Mouse (Mus musculus) limb, embryonic 11.5 days (tissue): ENCODE measurements around the gene Ccdc8. TPM values are rescaled to one million over a fixed set of nuclear protein-coding genes. Genes with fewer than 3 reads are reported as not detected.
A peak's percentile ranks its signal among the peaks of the same experiment; 100 is the strongest.
"Not testable (repeated sequence)": the region's sequence is repeated elsewhere in the genome, so short reads cannot be mapped to it uniquely, and the experiment has no call there.

Source experiments
- ATAC-seq: fragments of 200-750 bp; cut with Nextera tagmentation; 2 replicates; pipeline ENCODE4 v1.8.0; 2017; ENCODE audit warnings: low read depth; ENCODE audit not compliant: insufficient number of reproducible peaks, low FRiP score, low TSS enrichment
- DNase-seq: peaks from one replicate; pipeline ENCODE4 v3.0.0-alpha.2; 2015; ENCODE audit warnings: low spot score
- H3K27ac ChIP-seq: fragments of 300-500 bp; sonication (generic); replicated peaks from 2 replicates; pipeline ENCODE4 v1.5.1; 2014; ENCODE audit warnings: low read depth, mild to moderate bottlenecking, low read length
- H3K27me3 ChIP-seq: fragments of 300-500 bp; sonication (generic); 2 replicates; pipeline ENCODE4 v1.6.1; 2014; ENCODE audit warnings: mild to moderate bottlenecking, low read length, mixed read lengths; ENCODE audit not compliant: control insufficient read depth, insufficient read depth
- H3K36me3 ChIP-seq: fragments of 300-500 bp; sonication (generic); 2 replicates; pipeline ENCODE4 v1.6.1; 2014; ENCODE audit warnings: mild to moderate bottlenecking, low read length, moderate library complexity, mixed read lengths; ENCODE audit not compliant: control insufficient read depth, insufficient read depth
- H3K4me1 ChIP-seq: fragments of 300-500 bp; sonication (generic); 2 replicates; pipeline ENCODE4 v1.6.1; 2014; ENCODE audit warnings: low read length, mixed read lengths; ENCODE audit not compliant: control insufficient read depth, insufficient read depth
- H3K4me2 ChIP-seq: fragments of 300-500 bp; sonication (generic); 2 replicates; pipeline ENCODE4 v1.6.1; 2014; ENCODE audit warnings: low read depth, mild to moderate bottlenecking, moderate library complexity; ENCODE audit not compliant: severe bottlenecking
- H3K4me3 ChIP-seq: fragments of 300-500 bp; sonication (generic); 2 replicates; pipeline ENCODE4 v1.5.1; 2014; ENCODE audit warnings: low read depth, low read length
- H3K9ac ChIP-seq: fragments of 300-500 bp; sonication (generic); 2 replicates; pipeline ENCODE4 v1.6.1; 2014; ENCODE audit warnings: mild to moderate bottlenecking, low read length
- H3K9me3 ChIP-seq: fragments of 300-500 bp; sonication (generic); 2 replicates; pipeline ENCODE4 v1.6.1; 2016; ENCODE audit warnings: low read length; ENCODE audit not compliant: control insufficient read depth
- WGBS: fragments of 180-500 bp; shearing (Covaris S2); extraction: QIAGEN DNeasy Blood & Tissue Kit; methylation state at CpG from one replicate; pipeline ENCODE4 v1.1.7; 2014; 5-methylcytosine and 5-hydroxymethylcytosine counted together
- polyA plus RNA-seq: library from polyadenylated mRNA; unstranded; fragments of >200 nt; fragmentation: Nextera tagmentation; extraction: Ambion mirVana; gene quantifications from 2 replicates; pipeline ENCODE4 v1.2.1, GENCODE M21; 2014

Ccdc8 gene
- polyA plus RNA-seq, 1 experiment from 2014 or later: 26.4 TPM

DNA sequence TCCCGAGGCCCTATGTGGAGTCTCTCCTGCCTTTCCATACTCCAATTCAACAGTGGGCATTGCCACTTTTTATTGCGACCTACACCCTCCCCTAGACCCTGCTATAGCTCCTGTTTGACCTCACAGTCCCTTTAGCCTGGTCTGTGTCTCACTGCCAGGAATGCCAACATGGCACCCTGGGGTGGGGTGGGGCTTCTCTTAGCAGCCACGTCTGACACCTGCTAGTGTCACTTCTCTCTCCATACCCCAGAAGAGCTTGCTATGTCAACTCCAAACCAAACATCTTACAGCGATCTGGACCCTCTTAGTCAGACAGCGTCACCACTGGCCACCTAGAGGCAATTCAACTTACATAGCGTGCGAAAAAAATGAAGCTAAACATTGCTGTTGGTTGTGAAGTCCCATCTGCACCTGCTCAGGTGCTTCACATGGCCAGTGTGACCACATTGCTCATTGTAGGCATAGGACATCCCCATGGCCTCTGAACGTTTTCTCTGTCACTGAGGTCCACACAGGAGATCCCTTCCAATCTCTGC lies 43.5 kb upstream of the Ccdc8 start:
- H3K4me2 ChIP-seq: no peak overlapping the region
- no peaks in the 10 kb centered on the region for H3K9me3 ChIP-seq
- no peak overlapping the region for H3K27ac ChIP-seq
- H3K4me1 ChIP-seq: peaks cover 33% of the 10 kb centered on the region
- no peaks in the 10 kb centered on the region for H3K36me3 ChIP-seq
- no peak for DNase-seq
- no peak for ATAC-seq
- no peak overlapping the region for H3K4me3 ChIP-seq
- H3K9ac ChIP-seq: no peak overlapping the region
- peaks cover 50% of the 10 kb centered on the region for H3K27me3 ChIP-seq
- 49% methylated on average over 8 of the region's 8 CpGs for WGBS

DNA sequence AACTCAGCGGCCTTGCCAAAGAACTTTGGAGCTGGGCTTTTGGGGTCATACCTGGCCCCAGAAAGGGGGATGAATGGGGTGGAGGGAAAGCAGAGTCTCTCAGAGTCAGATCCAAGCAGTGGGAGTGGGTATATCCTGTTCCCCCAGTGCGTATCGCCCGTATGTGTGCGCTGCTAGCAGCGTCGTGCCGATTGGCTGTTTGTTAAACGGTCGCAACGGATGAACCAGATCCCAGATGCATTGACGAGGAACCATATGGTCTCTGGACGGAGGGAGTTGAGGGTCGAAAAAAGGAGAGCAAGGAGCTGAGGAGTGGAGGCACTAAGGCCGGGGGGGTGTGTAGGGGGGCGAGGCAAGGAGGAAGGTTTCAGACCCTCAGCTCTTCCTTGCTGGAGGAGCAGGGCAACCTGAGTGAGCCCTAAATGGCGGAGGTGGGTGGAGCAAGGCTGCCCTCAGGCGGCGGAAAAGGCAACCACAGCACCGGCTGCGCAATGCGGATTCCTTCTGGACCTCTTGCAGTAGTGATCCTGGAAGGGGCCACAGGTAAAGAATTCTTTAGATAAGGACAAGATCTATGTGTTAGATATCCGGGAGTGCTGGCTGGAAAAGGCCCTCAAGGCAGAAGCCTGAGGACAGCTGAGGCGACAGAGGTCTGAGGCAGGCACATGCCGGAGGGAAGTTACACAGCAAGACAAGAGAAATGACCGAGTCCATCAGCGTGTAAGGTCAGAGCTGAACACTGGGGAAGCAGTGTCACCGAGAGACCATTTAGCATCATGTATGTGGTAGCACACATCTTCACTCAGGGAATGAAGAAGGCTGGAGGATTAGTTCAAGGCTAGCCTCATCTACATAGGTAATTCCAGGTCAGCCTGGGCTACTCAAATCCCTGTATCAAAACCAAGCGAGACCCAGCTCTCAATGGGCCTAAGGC lies 42.3 kb upstream of the Ccdc8 start:
- peaks cover 27% of the 10 kb centered on the region for H3K4me1 ChIP-seq
- H3K4me2 ChIP-seq: peak overlapping the region; percentile 51
- H3K27ac ChIP-seq: no peak overlapping the region
- 12% methylated on average over 29 of the region's 29 CpGs for WGBS
- peak overlapping the region; percentile 31; the same call in 1 of the 2 replicates for H3K9ac ChIP-seq
- H3K4me3 ChIP-seq: peak overlapping the region; percentile 14; the same call in 1 of the 2 replicates
- DNase-seq (peak; percentile 91), ATAC-seq (peak; percentile 57)
- H3K27me3 ChIP-seq: peaks cover 46% of the 10 kb centered on the region
- no peaks in the 10 kb centered on the region for H3K36me3 ChIP-seq
- no peaks in the 10 kb centered on the region for H3K9me3 ChIP-seq

DNA sequence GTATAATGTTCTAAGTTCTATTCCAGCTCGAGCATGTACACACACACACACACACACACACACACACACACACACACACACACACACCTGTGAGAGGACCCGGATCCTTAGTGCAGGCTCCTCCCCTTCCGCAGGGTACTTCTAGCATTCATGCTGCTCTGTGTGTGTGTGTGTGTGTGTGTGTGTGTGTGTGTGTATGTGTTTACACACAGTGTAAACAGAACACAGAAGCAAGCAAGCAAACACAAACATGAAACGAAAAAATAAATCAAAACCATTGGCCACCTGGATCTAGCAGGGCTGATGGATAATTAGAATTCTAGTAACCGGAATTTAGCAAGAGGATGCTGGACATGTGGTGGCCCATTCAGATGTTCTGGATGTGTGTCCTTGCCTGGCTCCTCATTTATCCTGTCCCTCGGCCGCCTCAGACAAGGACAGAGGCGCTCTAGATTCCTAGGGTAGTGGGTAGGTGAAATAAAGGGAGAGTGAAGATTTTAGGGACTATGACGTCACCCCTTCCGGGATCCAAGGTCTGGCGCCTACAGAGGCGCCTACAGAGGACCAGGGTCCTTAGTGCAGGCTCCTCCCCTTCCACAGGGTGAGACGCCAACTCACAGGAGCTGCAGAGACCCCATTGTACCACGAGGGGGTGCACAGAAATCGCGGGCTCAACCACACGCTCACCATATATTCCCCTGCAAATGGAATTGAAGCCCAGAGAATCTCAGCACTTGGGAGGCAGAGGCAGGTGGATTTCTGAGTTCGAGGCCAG lies 41.5 kb upstream of the Ccdc8 start:
- H3K9me3 ChIP-seq: no peaks in the 10 kb centered on the region
- H3K36me3 ChIP-seq: no peaks in the 10 kb centered on the region
- no peak overlapping the region for H3K27ac ChIP-seq
- 27% methylated on average over 18 of the region's 18 CpGs for WGBS
- no peak overlapping the region for H3K4me3 ChIP-seq
- H3K4me1 ChIP-seq: peaks cover 23% of the 10 kb centered on the region
- H3K4me2 ChIP-seq: no peak overlapping the region
- peaks cover 38% of the 10 kb centered on the region for H3K27me3 ChIP-seq
- ATAC-seq (peak; percentile 70), DNase-seq (peak; percentile 91)
- H3K9ac ChIP-seq: no peak overlapping the region

DNA sequence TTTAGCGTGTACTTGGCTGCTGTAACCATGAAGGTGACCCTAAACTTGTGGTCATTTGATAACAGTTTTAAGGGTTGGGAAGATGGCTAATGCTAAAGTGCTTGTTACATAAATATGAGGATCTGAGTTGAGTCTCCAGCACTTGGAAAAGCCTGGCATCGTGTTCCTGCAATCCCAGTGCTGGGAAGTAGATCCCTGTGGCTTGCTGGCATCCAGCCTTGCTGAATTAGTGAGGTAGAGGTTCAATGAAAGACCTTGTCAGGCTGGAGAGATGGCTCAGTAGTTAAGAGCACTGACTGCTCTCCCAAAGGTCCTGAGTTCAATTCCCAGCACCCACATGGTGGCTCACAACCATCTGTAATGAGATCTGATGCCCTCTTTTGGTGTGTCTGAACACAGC lies 38.7 kb upstream of the Ccdc8 start:
- H3K27me3 ChIP-seq: peaks cover 10% of the 10 kb centered on the region
- not testable (repeated sequence) for ATAC-seq, H3K36me3 ChIP-seq, H3K27ac ChIP-seq, H3K4me1 ChIP-seq, H3K9me3 ChIP-seq, H3K9ac ChIP-seq, DNase-seq, H3K4me2 ChIP-seq, H3K4me3 ChIP-seq
- 59% methylated on average over 2 of the region's 2 CpGs for WGBS

DNA sequence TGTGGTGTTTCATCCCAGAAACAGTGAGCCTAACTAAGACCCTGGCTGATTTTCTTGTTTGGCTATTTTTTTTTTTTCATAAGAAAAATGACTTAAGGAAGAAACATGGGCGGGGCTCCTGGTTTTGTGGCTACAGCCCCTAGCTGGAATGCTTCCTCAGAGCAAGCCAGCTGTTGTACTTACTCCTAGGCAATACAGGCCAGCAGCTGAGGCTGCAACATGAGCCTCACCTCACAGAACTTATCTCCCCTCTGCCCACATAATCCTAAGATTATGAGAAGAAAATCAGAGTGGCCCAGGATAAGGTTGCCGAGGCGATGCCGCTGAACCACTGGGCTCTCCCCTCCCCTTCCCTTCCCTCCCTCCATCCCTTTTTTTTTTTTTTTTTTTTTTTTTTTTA lies 36.8 kb upstream of the Ccdc8 start:
- Histone ChIP-seq H3K27me3 (no peaks in the 10 kb centered on the region), H3K36me3 (no peaks in the 10 kb centered on the region), H3K27ac (no peak overlapping the region), H3K4me2 (no peak overlapping the region), H3K4me3 (no peak overlapping the region), H3K4me1 (peaks cover 5% of the 10 kb centered on the region), H3K9me3 (no peaks in the 10 kb centered on the region), H3K9ac (no peak overlapping the region)
- no peak for DNase-seq
- no peak for ATAC-seq
- 89% methylated on average over 4 of the region's 4 CpGs for WGBS

DNA sequence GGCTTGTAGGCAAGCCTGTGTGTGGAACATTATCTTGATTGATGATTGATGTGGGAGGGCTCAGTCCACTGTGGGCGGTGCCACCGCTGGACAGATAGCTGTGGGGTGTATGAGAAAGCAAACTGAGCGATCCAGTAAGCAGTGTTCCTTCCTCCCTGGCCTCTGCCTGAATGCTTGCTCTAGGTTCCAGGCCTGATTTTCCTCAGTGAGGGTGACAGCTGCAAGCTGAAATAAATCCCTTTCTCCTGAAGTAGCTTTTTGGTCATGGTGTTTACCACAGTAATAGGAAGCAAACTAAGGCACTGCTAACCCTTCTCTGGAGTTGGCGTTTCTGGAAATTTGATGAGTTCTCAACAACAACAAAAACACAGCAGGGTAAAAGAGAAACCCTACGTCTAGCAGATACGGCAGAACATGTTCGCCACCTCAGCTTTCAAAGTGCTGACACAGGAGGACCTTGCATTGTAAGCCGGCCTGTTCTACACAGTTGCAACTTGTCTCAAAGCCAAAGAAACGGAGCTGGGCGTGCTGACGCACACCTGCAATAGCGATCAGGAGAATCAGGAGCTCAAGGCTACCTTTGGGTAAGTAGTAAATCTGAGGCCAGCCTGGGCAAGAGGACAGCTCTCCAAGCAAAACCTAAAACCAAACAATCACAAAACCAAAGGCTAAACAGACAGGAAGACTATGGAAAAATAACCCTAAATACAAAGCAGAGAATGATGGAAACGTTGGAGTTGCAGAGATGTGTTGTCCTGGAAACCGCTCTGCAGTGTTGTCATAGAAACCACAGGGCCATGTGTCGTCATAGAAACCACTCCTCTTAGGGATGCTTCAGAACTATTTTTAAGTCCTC lies 35.9 kb upstream of the Ccdc8 start:
- no peaks in the 10 kb centered on the region for H3K9me3 ChIP-seq
- no peak overlapping the region for H3K9ac ChIP-seq
- H3K4me1 ChIP-seq: peaks cover 5% of the 10 kb centered on the region
- ATAC-seq: no peak
- H3K27ac ChIP-seq: no peak overlapping the region
- no peaks in the 10 kb centered on the region for H3K27me3 ChIP-seq
- 71% methylated on average over 15 of the region's 15 CpGs for WGBS
- no peak for DNase-seq
- no peaks in the 10 kb centered on the region for H3K36me3 ChIP-seq
- no peak overlapping the region for H3K4me3 ChIP-seq
- no peak overlapping the region for H3K4me2 ChIP-seq

DNA sequence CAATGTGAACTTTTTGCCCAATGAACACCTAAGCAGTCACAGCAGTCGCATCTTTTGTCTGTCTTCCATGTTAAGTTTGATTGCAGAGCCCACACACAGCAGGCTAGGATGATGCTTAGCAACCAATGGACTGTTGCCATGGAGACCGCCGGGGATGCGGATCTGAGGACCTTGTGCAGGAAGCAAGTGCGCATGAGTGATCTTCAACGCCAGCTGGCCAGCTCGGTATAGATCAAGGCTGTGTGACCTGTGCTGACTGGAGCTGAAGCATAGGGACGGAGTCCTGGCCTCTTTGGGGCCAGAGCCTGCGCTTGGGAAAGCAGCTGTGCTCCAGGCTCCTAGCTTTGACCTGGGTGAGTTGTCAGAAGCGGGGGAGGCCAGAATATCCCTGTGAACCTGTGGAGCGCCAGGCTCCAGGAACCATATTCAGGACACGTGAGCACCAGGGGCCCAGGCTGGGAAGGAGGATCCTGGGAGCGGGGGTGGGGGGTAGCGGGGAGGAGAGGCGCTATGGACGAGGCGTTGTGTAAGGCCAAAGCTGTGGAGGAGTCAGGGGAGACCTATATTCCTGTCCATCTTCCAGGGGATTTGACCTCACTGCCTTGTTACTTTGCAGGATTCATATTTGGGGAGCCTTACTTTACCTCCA lies 32.8 kb upstream of the Ccdc8 start, which contains the start of gene Pnmal1:
TSS of gene Pnmal1 (plus strand) at position 141 of the 649 bp plus-strand sequence.
- Histone ChIP-seq H3K27ac (no peak within 1 kb of the TSS), H3K9me3 (no peaks in the 10 kb centered on the region), H3K4me3 (no peak within 1 kb of the TSS), H3K27me3 (no peaks in the 10 kb centered on the region), H3K4me2 (peak within 1 kb of the TSS; percentile 42), H3K9ac (no peak within 1 kb of the TSS), H3K4me1 (peaks cover 5% of the 10 kb centered on the region), H3K36me3 (no peaks in the 10 kb centered on the region)
- peak; percentile 79 for ATAC-seq
- peak; percentile 86 for DNase-seq
- 28% methylated on average over 17 of the region's 17 CpGs for WGBS
